8 mouse cellular contexts compared by ENCODE assay signal in genomic region chr7:30231328-30231668, GRCm38 (mm10). TPM values are rescaled to one million over a fixed set of nuclear protein-coding genes. Genes with fewer than 3 reads are reported as not detected.
DNase-seq lines count a peak whose midpoint lies in the region; ATAC-seq and TF ChIP-seq lines count a peak whose summit lies in the region.

No protein-coding gene starts in this region.

- peaks cover 28% of the 10 kb centered on the region for H3K4me1 ChIP-seq in erythroblast, embryonic 14.5 days (ENCODE audit: control insufficient read depth)
- no peaks in the 10 kb centered on the region; the same call in 1 of the 2 replicates for H3K4me1 ChIP-seq in spleen, adult 2 months (ENCODE audit: control insufficient read depth, insufficient read depth, insufficient read length)
- H3K4me1 ChIP-seq in liver, embryonic 11.5 days (replicated peaks; ENCODE audit: control insufficient read depth, insufficient read depth, low read length) = peaks cover 5% of the 10 kb centered on the region

- H3K9me3 ChIP-seq in erythroblast, embryonic 14.5 days (ENCODE audit: control insufficient read depth, low read length) = no peaks in the 10 kb centered on the region
- H3K9me3 ChIP-seq in liver, embryonic 11.5 days (ENCODE audit: control insufficient read depth, low read length) = no peaks in the 10 kb centered on the region

- H3K27ac ChIP-seq in spleen, adult 2 months (ENCODE audit: insufficient read depth, low read length) = 0 out of 2 replicates have a peak overlapping the region, but pooled peaks have one; percentile 34
- H3K27ac ChIP-seq in liver, embryonic 11.5 days (ENCODE audit: low read depth, low read length) = no peak overlapping the region

- peak overlapping the region; percentile 68 for H3K4me2 ChIP-seq in liver, embryonic 11.5 days

- peak overlapping the region; percentile 62 for H3K9ac ChIP-seq in liver, embryonic 11.5 days (ENCODE audit: low read depth, low read length)

- H3K4me3 ChIP-seq in erythroblast, embryonic 14.5 days (replicated peaks) = peak overlapping the region; percentile 79
- peak overlapping the region; percentile 85 for H3K4me3 ChIP-seq in spleen, adult 2 months (ENCODE audit: extremely low read depth, insufficient read depth, insufficient read length)
- H3K4me3 ChIP-seq in liver, embryonic 11.5 days (ENCODE audit: low read depth, low read length) = peak overlapping the region; percentile 79

- TF ChIP-seq POLR2A in spleen, adult 2 months (IDR thresholded peaks at IDR 0.05; ENCODE audit: low read depth, low read length) = no peak

- no peak for ATAC-seq in erythroblast, adult 5-6 weeks (replicated peaks; ENCODE audit: low FRiP score, poor library complexity, severe bottlenecking)
- peak; percentile 42; the same call in 1 of the 2 replicates for ATAC-seq in liver, embryonic 11.5 days (replicated peaks; ENCODE audit: low FRiP score)

- H3K36me3 ChIP-seq in erythroblast, embryonic 14.5 days (ENCODE audit: control insufficient read depth) = peaks cover 36% of the 10 kb centered on the region
- peaks cover 5% of the 10 kb centered on the region for H3K36me3 ChIP-seq in spleen, adult 2 months (ENCODE audit: control insufficient read depth, insufficient read depth, low read length)
- H3K36me3 ChIP-seq in liver, embryonic 11.5 days (ENCODE audit: control insufficient read depth, insufficient read depth, low read length) = peaks cover 6% of the 10 kb centered on the region; the same call in 1 of the 2 replicates

- H3K27me3 ChIP-seq in erythroblast, embryonic 14.5 days (ENCODE audit: control insufficient read depth) = no peaks in the 10 kb centered on the region
- H3K27me3 ChIP-seq in spleen, adult 2 months (ENCODE audit: control insufficient read depth, insufficient read depth, low read length) = no peaks in the 10 kb centered on the region
- H3K27me3 ChIP-seq in liver, embryonic 11.5 days (replicated peaks; ENCODE audit: control insufficient read depth, insufficient read depth, low read length) = no peaks in the 10 kb centered on the region

- no peak for DNase-seq in spleen, adult 2 months (ENCODE audit: low read depth in 1 of 2, low spot score in 2 of 2)
- DNase-seq in spleen, postnatal 10 days (ENCODE audit: low spot score in 2 of 2) = no peak
- no peak for DNase-seq in liver, embryonic 11.5 days (ENCODE audit: low spot score)
- DNase-seq in MN1 (ENCODE audit: low spot score) = no peak
- no peak for DNase-seq in adrenal gland, postnatal 4 days (ENCODE audit: low spot score in 2 of 2)
- DNase-seq in layer of hippocampus, adult 9-10 months (ENCODE audit: low spot score) = no peak

- under 1% methylated on average over 16 of the region's 16 CpGs for WGBS in spleen, adult 2 months
- WGBS in liver, embryonic 11.5 days = under 1% methylated on average over 16 of the region's 16 CpGs

- TF ChIP-seq CTCF in spleen, adult 2 months (IDR thresholded peaks at IDR 0.05; ENCODE audit: extremely low read depth, insufficient read depth, insufficient read length, insufficient replicate concordance) = no peak

RNA-seq across cellular contexts. Expression of gene Polr2i, which starts 0.5 kb away (rescaled TPM):
- 9.4 and 10.9 TPM in 2 replicates for polyA plus RNA-seq in erythroblast, embryonic 14.5 days (2012)
- 9.8 and 22.1 TPM in 2 replicates for total RNA-seq in erythroblast, adult 5-6 weeks (2015; ENCODE audit: low replicate concordance)
- total RNA-seq in erythroblast, adult 5-6 weeks (2017; ENCODE audit: low replicate concordance) = 11.0 and 12.6 TPM in 2 replicates
- polyA plus RNA-seq in spleen, adult 2 months (2012; rRNA removed) = 51.5 and 60.8 TPM in 2 replicates
- polyA plus RNA-seq in liver, embryonic 11.5 days (2014; fragmentation: Nextera tagmentation; extraction: Ambion mirVana) = 109 and 129 TPM in 2 replicates
- 10 to 100 TPM; 82.1 to 84.3 TPM for total RNA-seq in adrenal gland, postnatal 4 days (2021)

RNA-seq across cellular contexts. Expression of gene Tbcb, which starts 0.8 kb away (rescaled TPM):
- polyA plus RNA-seq in erythroblast, embryonic 14.5 days (2012) = 2.6 and 4.1 TPM in 2 replicates
- total RNA-seq in erythroblast, adult 5-6 weeks (2015; ENCODE audit: low replicate concordance) = 36.4 and 38.6 TPM in 2 replicates
- 6.3 and 11.7 TPM in 2 replicates for total RNA-seq in erythroblast, adult 5-6 weeks (2017; ENCODE audit: low replicate concordance)
- 21.5 and 24.6 TPM in 2 replicates for polyA plus RNA-seq in spleen, adult 2 months (2012; rRNA removed)
- polyA plus RNA-seq in liver, embryonic 11.5 days (2014; fragmentation: Nextera tagmentation; extraction: Ambion mirVana) = 124 and 126 TPM in 2 replicates
- 10 to 100 TPM; 84.3 to 85.1 TPM for total RNA-seq in adrenal gland, postnatal 4 days (2021)

RNA-seq across cellular contexts. Expression of gene Ovol3, which starts 4.2 kb away (rescaled TPM):
- not detected in 2 replicates for polyA plus RNA-seq in erythroblast, embryonic 14.5 days (2012)
- not detected in 2 replicates for total RNA-seq in erythroblast, adult 5-6 weeks (2015; ENCODE audit: low replicate concordance)
- total RNA-seq in erythroblast, adult 5-6 weeks (2017; ENCODE audit: low replicate concordance) = not detected in 2 replicates
- 0.13 TPM in 1 of 2 replicates, not detected in the other for polyA plus RNA-seq in spleen, adult 2 months (2012; rRNA removed)
- not detected in 2 replicates for polyA plus RNA-seq in liver, embryonic 11.5 days (2014; fragmentation: Nextera tagmentation; extraction: Ambion mirVana)
- not detected for total RNA-seq in adrenal gland, postnatal 4 days (2021)

RNA-seq across cellular contexts. Expression of gene Capns1, which starts 32.7 kb away (rescaled TPM):
- 17.1 and 21.2 TPM in 2 replicates for polyA plus RNA-seq in erythroblast, embryonic 14.5 days (2012)
- total RNA-seq in erythroblast, adult 5-6 weeks (2015; ENCODE audit: low replicate concordance) = 121 and 178 TPM in 2 replicates
- 60.6 and 91.3 TPM in 2 replicates for total RNA-seq in erythroblast, adult 5-6 weeks (2017; ENCODE audit: low replicate concordance)
- 414 and 469 TPM in 2 replicates for polyA plus RNA-seq in spleen, adult 2 months (2012; rRNA removed)
- polyA plus RNA-seq in liver, embryonic 11.5 days (2014; fragmentation: Nextera tagmentation; extraction: Ambion mirVana) = 45.1 and 54.9 TPM in 2 replicates
- total RNA-seq in adrenal gland, postnatal 4 days (2021) = 100 to 1,000 TPM; 418 to 431 TPM

RNA-seq across cellular contexts. Expression of gene Cox7a1, which starts 47.4 kb away (rescaled TPM):
- 0.12 TPM in 1 of 2 replicates, not detected in the other for polyA plus RNA-seq in erythroblast, embryonic 14.5 days (2012)
- not detected in 2 replicates for total RNA-seq in erythroblast, adult 5-6 weeks (2015; ENCODE audit: low replicate concordance)
- not detected in 2 replicates for total RNA-seq in erythroblast, adult 5-6 weeks (2017; ENCODE audit: low replicate concordance)
- 0.43 and 0.52 TPM in 2 replicates for polyA plus RNA-seq in spleen, adult 2 months (2012; rRNA removed)
- polyA plus RNA-seq in liver, embryonic 11.5 days (2014; fragmentation: Nextera tagmentation; extraction: Ambion mirVana) = 4.7 and 5.1 TPM in 2 replicates
- 100 to 1,000 TPM; 176 to 250 TPM for total RNA-seq in adrenal gland, postnatal 4 days (2021)
